Mouse (Mus musculus) embryo, embryonic 10.5 days (tissue): ENCODE results near the gene Dusp27.

Source experiments
- DNase-seq: peaks from one replicate; pipeline ENCODE4 v3.0.0-alpha.2; 2015; ENCODE audit warnings: low spot score

The Dusp27 gene

GRCm38 (mm10) chr1:166102920-166103608 is 24.7 kb downstream of the Dusp27 start:
- peak; percentile 79 for DNase-seq

DNA sequence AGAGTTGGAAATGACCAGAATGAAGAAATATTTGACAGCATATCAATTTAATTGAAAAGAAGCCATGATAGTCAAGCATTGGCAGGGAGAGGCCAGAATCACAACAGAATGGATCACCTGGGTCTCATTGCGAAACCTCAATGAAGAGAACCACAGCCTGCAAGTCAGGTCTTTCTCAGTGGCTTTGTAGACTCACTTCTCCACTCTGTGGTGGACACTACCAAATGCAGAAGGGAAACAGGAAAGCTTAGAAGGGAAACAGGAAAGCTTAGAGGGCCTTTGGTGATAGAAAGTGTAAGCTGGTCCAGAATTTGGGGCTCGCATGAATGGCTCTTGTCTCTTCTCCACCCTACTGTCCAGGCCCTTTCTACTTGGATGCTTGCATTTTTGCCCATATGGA is 29.6 kb downstream of the Dusp27 start:
- DNase-seq = no peak

- DNase-seq = no peak
Observed at GRCm38 (mm10) chr1:166094462-166094861, 33.3 kb downstream of the Dusp27 start.

DNA sequence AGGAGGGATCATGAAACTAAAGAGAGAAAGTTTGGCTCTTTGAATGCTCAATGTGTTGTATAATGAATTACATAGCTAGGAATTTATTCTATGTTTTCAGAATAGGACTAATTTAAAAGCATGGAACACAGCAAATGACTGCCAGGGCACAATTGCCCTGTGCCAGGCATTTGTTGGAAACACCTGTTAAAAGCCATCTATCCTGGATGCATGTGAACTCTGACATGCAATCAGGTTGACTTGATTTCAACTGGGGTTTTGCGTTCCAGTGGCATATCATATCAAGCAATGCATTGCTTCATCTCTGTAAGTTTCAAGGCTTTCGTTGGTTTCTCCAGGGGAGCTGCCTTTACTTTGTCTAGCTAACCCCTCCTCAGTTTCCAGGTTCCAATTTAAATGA is 37.4 kb downstream of the Dusp27 start:
- DNase-seq = no peak

DNA sequence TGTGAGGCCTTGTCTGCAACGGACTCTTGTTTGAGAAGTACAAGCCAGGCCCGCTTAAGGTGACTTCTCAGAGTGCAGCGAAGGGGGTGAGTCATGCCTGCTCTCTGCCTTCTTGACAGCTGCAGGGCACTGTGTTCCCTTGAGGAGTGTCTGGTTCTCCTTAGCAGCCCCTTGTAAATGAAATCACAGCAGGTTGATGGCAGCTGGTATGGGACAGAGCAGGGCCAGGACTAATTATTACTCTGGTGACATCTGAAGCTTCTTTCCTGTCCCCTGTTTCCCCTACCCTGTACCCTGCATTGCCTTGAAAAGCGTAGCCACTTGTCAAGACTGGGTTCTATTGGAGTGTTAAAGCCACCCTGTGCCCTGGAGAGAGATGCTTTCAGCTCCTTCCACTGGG is 38.0 kb downstream of the Dusp27 start:
- peak; percentile 23 for DNase-seq

- DNase-seq = no peak
Observed at GRCm38 (mm10) chr1:166089337-166089736, 38.4 kb downstream of the Dusp27 start.

DNA sequence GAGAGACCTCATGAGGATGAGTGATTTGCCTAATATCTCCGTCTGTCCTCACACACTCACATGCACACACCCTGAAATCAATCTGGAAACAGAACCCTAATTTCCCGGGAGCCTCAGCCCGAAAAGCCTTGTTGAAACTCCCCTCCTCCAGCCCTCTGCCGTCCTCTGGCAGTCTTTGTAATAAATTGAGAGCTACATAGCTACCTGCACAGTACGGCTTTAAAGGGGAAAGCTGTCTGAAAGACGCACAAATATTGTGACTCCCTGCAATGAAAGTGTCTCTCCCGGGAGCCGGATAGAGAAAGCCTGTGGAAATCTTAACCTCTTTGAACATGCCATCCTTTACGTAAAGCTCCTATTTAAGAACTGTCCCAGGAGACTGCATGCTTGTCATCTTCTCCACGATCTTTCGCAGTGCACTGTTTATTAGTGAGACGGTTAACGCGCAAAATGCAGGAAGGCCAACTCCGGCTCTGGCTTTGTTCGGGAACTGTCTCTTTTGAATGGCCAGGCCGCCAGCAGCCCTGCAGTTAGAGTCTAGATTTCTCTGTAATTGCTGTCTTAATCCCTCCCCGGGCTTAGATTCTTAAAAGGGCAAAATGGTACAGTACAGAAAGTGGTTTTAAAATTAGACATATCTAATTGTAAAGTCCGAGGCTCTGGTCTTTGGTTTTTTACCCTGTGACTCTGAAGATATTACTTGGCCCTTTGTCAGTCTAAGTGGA is 39.1 kb downstream of the Dusp27 start:
- no peak for DNase-seq

DNA sequence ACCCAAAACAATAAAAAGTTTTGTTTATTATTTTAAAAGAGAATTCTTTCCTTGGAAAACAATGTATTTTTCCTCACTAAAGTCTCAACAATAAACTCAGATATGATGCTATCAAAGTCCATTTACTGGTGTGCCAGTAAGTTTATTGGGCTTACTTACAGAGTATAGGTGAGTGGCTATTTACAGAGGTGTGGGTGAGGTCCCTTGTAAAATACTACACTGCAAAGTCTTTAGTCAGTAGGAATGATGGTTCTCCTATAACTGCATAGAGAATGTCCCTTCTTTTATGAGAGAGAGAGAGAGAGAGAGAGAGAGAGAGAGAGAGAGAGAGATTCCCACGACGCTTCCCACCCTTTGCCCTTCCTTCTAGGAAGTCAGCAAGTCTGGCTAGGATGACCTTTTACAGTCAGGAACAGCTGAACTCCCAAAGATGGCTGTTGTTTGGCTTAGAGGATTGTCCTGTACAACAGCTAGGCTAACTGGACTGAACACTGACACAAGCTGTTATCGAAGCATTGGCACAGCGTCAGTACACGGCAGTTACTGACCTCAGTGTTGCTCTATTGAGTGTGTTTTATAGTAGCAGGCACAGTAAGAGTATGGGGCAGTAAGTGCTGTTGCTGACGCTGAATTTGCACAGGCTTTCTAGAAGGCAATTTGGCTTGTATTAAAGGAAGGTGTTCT is 50.5 kb downstream of the Dusp27 start:
- DNase-seq = no peak

DNA sequence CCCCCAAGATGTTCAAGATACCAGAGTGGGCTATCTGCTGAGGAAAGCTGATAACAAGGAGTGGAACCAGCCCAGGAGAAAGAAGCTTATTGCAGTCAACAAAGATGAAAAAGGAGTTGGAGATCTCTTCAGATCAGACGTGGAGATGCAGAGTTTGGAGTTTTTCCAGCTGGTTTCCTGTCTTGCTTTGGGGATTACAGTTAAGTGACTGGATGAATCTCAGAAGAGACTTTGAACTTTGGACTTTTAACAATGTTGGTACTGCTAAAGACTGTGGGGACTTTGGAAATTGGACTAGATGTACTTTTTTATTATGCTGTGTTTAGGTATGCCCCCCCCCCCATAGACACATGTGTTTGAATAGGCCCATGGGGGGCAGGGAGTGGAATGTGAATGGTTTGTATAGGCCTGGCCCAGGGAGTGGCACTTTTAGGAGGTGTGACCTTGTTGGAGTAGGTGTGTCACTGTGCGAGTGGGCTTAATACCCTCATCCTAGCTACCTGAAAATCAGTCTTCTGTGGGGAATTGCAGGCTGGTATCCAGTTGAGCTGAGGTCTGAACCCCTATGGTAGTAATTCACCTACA is 59.8 kb downstream of the Dusp27 start:
- no peak for DNase-seq

DNA sequence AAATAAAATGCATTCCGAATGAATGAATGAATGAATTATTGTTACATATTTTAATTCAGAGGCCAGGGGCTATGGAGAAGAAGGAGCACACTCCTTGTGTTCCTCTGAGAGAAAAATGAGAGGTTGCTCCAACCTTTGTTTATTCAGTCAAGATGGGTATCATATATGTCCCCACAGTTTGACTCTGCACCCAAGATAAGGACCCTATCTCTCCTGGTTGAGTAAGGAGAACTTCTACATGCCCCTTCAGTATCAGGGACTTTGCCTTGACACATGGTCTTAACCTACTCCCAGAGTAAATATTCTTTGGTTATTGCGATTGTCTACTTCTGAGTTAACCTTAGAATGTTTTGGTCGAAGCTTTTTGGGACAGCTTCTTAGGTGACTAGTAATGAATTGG is 63.9 kb downstream of the Dusp27 start:
- DNase-seq = no peak

- no peak for DNase-seq
Observed at GRCm38 (mm10) chr1:166061532-166061931, 66.2 kb downstream of the Dusp27 start.

GRCm38 (mm10) chr1:166060406-166060805 is 67.3 kb downstream of the Dusp27 start:
- DNase-seq = no peak

- DNase-seq = no peak
Observed at GRCm38 (mm10) chr1:166056098-166056756, 71.5 kb downstream of the Dusp27 start.

DNA sequence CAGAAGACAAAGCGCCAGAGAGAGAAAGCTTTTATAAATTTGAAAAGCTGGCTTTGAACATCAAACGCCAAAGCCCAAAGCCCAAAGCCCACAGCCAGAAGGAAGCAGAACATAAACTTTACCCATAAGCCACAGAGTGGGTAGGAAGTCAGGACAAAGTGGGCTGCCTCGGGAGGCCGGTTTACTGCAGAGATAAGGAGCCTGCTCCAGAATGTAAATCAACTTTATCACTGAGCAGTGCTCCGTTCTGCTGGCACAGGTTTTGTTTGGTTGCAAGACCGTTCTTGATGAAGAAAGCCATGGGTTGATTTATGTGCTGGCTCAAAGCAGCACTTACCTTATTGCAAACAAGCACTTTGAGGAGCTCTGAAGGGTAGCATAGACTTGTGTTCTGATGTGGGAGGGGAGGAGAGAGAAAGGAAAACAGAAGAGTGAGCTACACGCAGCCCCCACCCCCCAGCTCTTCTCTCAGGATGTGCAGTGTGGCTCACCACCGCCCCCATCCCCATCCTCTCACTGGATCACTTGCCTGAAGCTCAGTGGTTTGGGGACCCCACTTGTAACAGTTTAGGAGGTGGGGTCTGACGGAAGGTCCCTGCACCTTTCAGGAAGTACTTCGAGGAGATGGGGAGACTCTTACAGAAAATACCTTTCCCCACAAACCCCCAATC is 74.3 kb downstream of the Dusp27 start:
- DNase-seq = peak; percentile 22

GRCm38 (mm10) chr1:166049046-166049827 is 78.5 kb downstream of the Dusp27 start:
- DNase-seq = peak; percentile 80

DNA sequence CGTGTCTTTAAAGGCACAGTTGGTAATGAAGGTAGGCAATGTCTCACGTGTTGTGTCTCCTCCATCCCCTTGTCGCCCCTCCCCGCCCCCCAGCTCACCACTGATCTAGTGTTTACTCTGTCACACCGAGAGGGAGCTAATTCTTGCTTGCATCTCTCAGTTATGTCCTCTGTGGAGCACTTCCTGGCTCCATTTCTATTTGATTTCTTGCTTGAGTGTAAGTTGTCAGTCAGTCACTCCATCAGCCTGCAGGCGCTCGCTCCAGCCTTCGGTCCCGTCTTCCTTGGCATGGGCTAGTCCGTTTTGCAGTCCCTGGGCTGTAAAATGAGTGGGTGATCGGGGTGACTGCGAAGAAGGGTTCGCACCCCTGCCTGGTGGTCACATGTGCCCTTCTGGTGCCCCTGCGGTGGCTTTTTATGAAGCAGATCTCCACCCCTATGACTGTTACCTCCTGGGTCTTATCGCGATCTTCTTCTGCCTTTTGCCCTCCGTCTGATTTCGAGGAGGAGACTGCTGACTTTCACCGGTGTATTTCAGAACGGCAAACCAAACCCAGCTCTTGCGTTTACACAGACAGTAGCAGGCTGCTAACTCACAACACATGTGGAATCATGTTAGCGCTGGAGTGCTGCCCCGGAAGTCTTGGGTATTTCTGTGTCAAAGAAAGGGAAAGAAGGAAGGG is 79.4 kb downstream of the Dusp27 start:
- peak; percentile 69 for DNase-seq
